Comparison of ENCODE assay signal across 14 mouse cellular contexts in genomic region chr5:111881517-111881916, GRCm38 (mm10).
DNase-seq lines count a peak whose midpoint lies in the region.
"Had no signal": no experiment of that assay in that cellular context is flagged by ENCODE, and none has a peak within 500 bp of the region (broad histone marks: within the 10 kb centered on the region; RNA-seq: fewer than 3 reads in every experiment).

No protein-coding gene starts in this region.

- WGBS in midbrain, embryonic 10.5 days, result 37% methylated on average over 5 of the region's 5 CpGs

- H3K4me1 ChIP-seq in midbrain, embryonic 10.5 days, result peaks cover 42% of the 10 kb centered on the region

- H3K4me3 ChIP-seq in midbrain, embryonic 10.5 days, result no peak overlapping the region
- H3K4me3 ChIP-seq: erythroblast, embryonic 14.5 days; heart, embryonic 15.5 days; limb, embryonic 12.5 days; neural tube, embryonic 13.5 days had no signal

- no peaks in the 10 kb centered on the region for H3K36me3 ChIP-seq in midbrain, embryonic 10.5 days
- H3K36me3 ChIP-seq: heart, embryonic 15.5 days; limb, embryonic 12.5 days; neural tube, embryonic 13.5 days had no signal

- peak; percentile 60 for DNase-seq in retina, postnatal 1 day
- no peak for DNase-seq in retina, embryonic 14.5 days (ENCODE audit: low spot score)
- peak; percentile 26 for DNase-seq in brain, adult 2 months (ENCODE audit: low read depth, low spot score)
- peak; percentile 71 for DNase-seq in heart, adult 8-10 months (ENCODE audit: low spot score)
- DNase-seq in lung, postnatal 4 days, result peak; percentile 19 to 39
- no peak for DNase-seq in T-cell, adult 2 months (ENCODE audit: low spot score)
- no peak for DNase-seq in midbrain, embryonic 10.5 days (ENCODE audit: low spot score)
- DNase-seq in thymus, postnatal 4 days, result no peak
- DNase-seq: spleen, adult 18-20 months; thymus, postnatal 36 days had no signal

- H3K9me3 ChIP-seq in midbrain, embryonic 10.5 days (replicated peaks), result no peaks in the 10 kb centered on the region
- H3K9me3 ChIP-seq: heart, embryonic 15.5 days; limb, embryonic 12.5 days; neural tube, embryonic 13.5 days had no signal

- H3K27me3 ChIP-seq in midbrain, embryonic 10.5 days (ENCODE audit: low read depth, poor library complexity, severe bottlenecking), result peaks cover 23% of the 10 kb centered on the region

- no peak overlapping the region for H3K27ac ChIP-seq in midbrain, embryonic 10.5 days (replicated peaks)
- H3K27ac ChIP-seq: heart, embryonic 15.5 days; limb, embryonic 12.5 days; neural tube, embryonic 13.5 days had no signal

Comparison
In these comparisons a context has a peak if more than half of its experiments do, and no peak if none do; other contexts are left out.
1. DNase-seq: peak in retina, postnatal 1 day (single experiment), brain, adult 2 months (single experiment), heart, adult 8-10 months (single experiment) and lung, postnatal 4 days (2 of 2); none in retina, embryonic 14.5 days (single experiment), T-cell, adult 2 months (single experiment), midbrain, embryonic 10.5 days (single experiment) and thymus, postnatal 4 days (single experiment).